Mouse (Mus musculus) embryonic facial prominence, embryonic 14.5 days (tissue): ENCODE measurements around the gene Rsph1. TPM values are rescaled to one million over a fixed set of nuclear protein-coding genes. Genes with fewer than 3 reads are reported as not detected.

Source experiments
- ATAC-seq: fragments of 200-750 bp; cut with Nextera tagmentation; 2 replicates; pipeline ENCODE4 v1.8.0; 2017; ENCODE audit warnings: low read depth, moderate number of reproducible peaks, moderate TSS enrichment
- DNase-seq: peaks from one replicate; pipeline ENCODE4 v3.0.0-alpha.2; 2015; ENCODE audit warnings: low spot score
- H3K27ac ChIP-seq: fragments of 300-500 bp; sonication (generic); replicated peaks from 2 replicates; pipeline ENCODE4 v1.5.1; 2014; ENCODE audit warnings: low read depth, mild to moderate bottlenecking, low read length, moderate library complexity
- H3K27me3 ChIP-seq: fragments of 300-500 bp; sonication (generic); replicated peaks from 2 replicates; pipeline ENCODE4 v1.6.1; 2014; ENCODE audit warnings: low read length; ENCODE audit not compliant: control insufficient read depth, insufficient read depth
- H3K36me3 ChIP-seq: fragments of 300-500 bp; sonication (generic); 2 replicates; pipeline ENCODE4 v1.6.1; 2014; ENCODE audit warnings: low read length, mixed read lengths; ENCODE audit not compliant: control insufficient read depth, insufficient read depth
- H3K4me1 ChIP-seq: fragments of 300-500 bp; sonication (generic); 2 replicates; pipeline ENCODE4 v1.6.1; 2014; ENCODE audit warnings: antibody characterized with exemption, low read length; ENCODE audit not compliant: control insufficient read depth, insufficient read depth
- H3K4me2 ChIP-seq: fragments of 300-500 bp; sonication (generic); 2 replicates; pipeline ENCODE4 v1.6.1; 2014; ENCODE audit warnings: low read depth, mild to moderate bottlenecking, low read length, moderate library complexity, mixed read lengths
- H3K4me3 ChIP-seq: fragments of 300-500 bp; sonication (generic); 2 replicates; pipeline ENCODE4 v1.5.1; 2014; ENCODE audit warnings: low read depth, mild to moderate bottlenecking, low read length
- H3K9ac ChIP-seq: fragments of 300-500 bp; sonication (generic); 2 replicates; pipeline ENCODE4 v1.6.1; 2014; ENCODE audit warnings: low read depth, mild to moderate bottlenecking, low read length, moderate library complexity, mixed read lengths
- H3K9me3 ChIP-seq: fragments of 300-500 bp; sonication (generic); 2 replicates; pipeline ENCODE4 v1.6.1; 2016; ENCODE audit warnings: low read length; ENCODE audit not compliant: control insufficient read depth
- WGBS: fragments of 180-500 bp; shearing (Covaris S2); extraction: QIAGEN DNeasy Blood & Tissue Kit; methylation state at CpG from one replicate; pipeline ENCODE4 v1.1.7; 2014; 5-methylcytosine and 5-hydroxymethylcytosine counted together
- polyA plus RNA-seq: library from polyadenylated mRNA; unstranded; fragments of >200 nt; fragmentation: Nextera tagmentation; extraction: Ambion mirVana; gene quantifications from 2 replicates; pipeline ENCODE4 v1.2.1, GENCODE M21; 2014

The Rsph1 gene
- 2.8 and 7.8 TPM in 2 replicates for polyA plus RNA-seq

- WGBS = 14% methylated on average over 35 of the region's 44 CpGs
- peak; percentile 93 for DNase-seq
- H3K27ac ChIP-seq = no peak within 1 kb of the TSS
- peak; percentile 90 for ATAC-seq
- H3K9me3 ChIP-seq = no peaks in the 10 kb centered on the region
- no peaks in the 10 kb centered on the region for H3K27me3 ChIP-seq
- H3K4me3 ChIP-seq = peak within 1 kb of the TSS; percentile 45
- peak within 1 kb of the TSS; percentile 54 for H3K9ac ChIP-seq
- H3K36me3 ChIP-seq = no peaks in the 10 kb centered on the region
- H3K4me1 ChIP-seq = no peaks in the 10 kb centered on the region
- peak within 1 kb of the TSS; percentile 86 for H3K4me2 ChIP-seq
Observed at GRCm38 (mm10) chr17:31276922-31277918, at the start of gene Rsph1. Gene Rsph1 (minus strand): TSS chr17:31277383.

- no peak overlapping the region for H3K4me3 ChIP-seq
- H3K27ac ChIP-seq = no peak overlapping the region
- H3K4me2 ChIP-seq = no peak overlapping the region
- H3K4me1 ChIP-seq = no peaks in the 10 kb centered on the region; the same call in 1 of the 2 replicates
- ATAC-seq = no peak
- H3K9me3 ChIP-seq = no peaks in the 10 kb centered on the region
- no peaks in the 10 kb centered on the region for H3K27me3 ChIP-seq
- H3K9ac ChIP-seq = no peak overlapping the region
- 34% methylated on average over 9 of the region's 9 CpGs for WGBS
- no peak for DNase-seq
- no peaks in the 10 kb centered on the region for H3K36me3 ChIP-seq
Observed at GRCm38 (mm10) chr17:31326220-31326852, 49.2 kb upstream of the Rsph1 start.

- Histone ChIP-seq H3K36me3 (no peaks in the 10 kb centered on the region), H3K4me1 (no peaks in the 10 kb centered on the region; the same call in 1 of the 2 replicates), H3K9ac (no peak overlapping the region), H3K27ac (no peak overlapping the region), H3K4me3 (no peak overlapping the region), H3K9me3 (no peaks in the 10 kb centered on the region), H3K27me3 (no peaks in the 10 kb centered on the region), H3K4me2 (no peak overlapping the region)
- WGBS = 65% methylated on average over 13 of the region's 13 CpGs
- no peak for DNase-seq
- no peak for ATAC-seq
Observed at GRCm38 (mm10) chr17:31325451-31326219, 48.5 kb upstream of the Rsph1 start.

GRCm38 (mm10) chr17:31324227-31324626, 47.0 kb upstream of the Rsph1 start:
- no peak overlapping the region for H3K9ac ChIP-seq
- H3K4me1 ChIP-seq = no peaks in the 10 kb centered on the region; the same call in 1 of the 2 replicates
- H3K27me3 ChIP-seq = no peaks in the 10 kb centered on the region
- ATAC-seq = no peak
- WGBS = 94% methylated on average over 8 of the region's 8 CpGs
- no peak overlapping the region for H3K27ac ChIP-seq
- DNase-seq = no peak
- H3K4me3 ChIP-seq = no peak overlapping the region
- H3K9me3 ChIP-seq = no peaks in the 10 kb centered on the region
- H3K4me2 ChIP-seq = no peak overlapping the region
- no peaks in the 10 kb centered on the region for H3K36me3 ChIP-seq

- ATAC-seq (no peak), DNase-seq (no peak)
- Histone ChIP-seq H3K4me3 (no peak overlapping the region), H3K36me3 (no peaks in the 10 kb centered on the region), H3K4me1 (no peaks in the 10 kb centered on the region; the same call in 1 of the 2 replicates), H3K27me3 (no peaks in the 10 kb centered on the region), H3K27ac (no peak overlapping the region), H3K4me2 (no peak overlapping the region), H3K9ac (no peak overlapping the region), H3K9me3 (no peaks in the 10 kb centered on the region)
- WGBS = 79% methylated on average over 4 of the region's 4 CpGs
Observed at GRCm38 (mm10) chr17:31323379-31323778, 46.2 kb upstream of the Rsph1 start.

GRCm38 (mm10) chr17:31322446-31322845, 45.3 kb upstream of the Rsph1 start:
- DNase-seq (peak; percentile 27), ATAC-seq (no peak)
- Histone ChIP-seq H3K4me2 (no peak overlapping the region), H3K4me1 (no peaks in the 10 kb centered on the region; the same call in 1 of the 2 replicates), H3K4me3 (no peak overlapping the region), H3K9ac (no peak overlapping the region), H3K36me3 (no peaks in the 10 kb centered on the region), H3K27me3 (no peaks in the 10 kb centered on the region), H3K27ac (no peak overlapping the region), H3K9me3 (no peaks in the 10 kb centered on the region)
- 78% methylated on average over 4 of the region's 4 CpGs for WGBS

- H3K4me3 ChIP-seq = no peak overlapping the region
- no peak for ATAC-seq
- H3K4me2 ChIP-seq = no peak overlapping the region
- H3K36me3 ChIP-seq = no peaks in the 10 kb centered on the region
- no peak for DNase-seq
- no peak overlapping the region for H3K9ac ChIP-seq
- 75% methylated on average over 12 of the region's 12 CpGs for whole genome bisulfite sequencing
- no peaks in the 10 kb centered on the region; the same call in 1 of the 2 replicates for H3K4me1 ChIP-seq
- no peak overlapping the region for H3K27ac ChIP-seq
- no peaks in the 10 kb centered on the region for H3K27me3 ChIP-seq
- no peaks in the 10 kb centered on the region for H3K9me3 ChIP-seq
Observed at GRCm38 (mm10) chr17:31321425-31321824, 44.2 kb upstream of the Rsph1 start.
